Mouse (Mus musculus): Measurements from ENCODE around the gene Eef2. TPM values are rescaled to one million over a fixed set of nuclear protein-coding genes. Genes with fewer than 3 reads are reported as not detected.

The Eef2 gene
- 1,000 to 10,000 TPM; 1,547 to 1,607 TPM for total RNA-seq (2023)

GRCm38 (mm10) chr10:81176466-81177271 lies at the start of gene Eef2:
Gene Eef2 (plus strand): TSS chr10:81176631.

GRCm38 (mm10) chr10:81134966-81135681 lies 41.3 kb upstream of the Eef2 start, which contains the start of gene Zbtb7a:
Gene Zbtb7a (plus strand): TSS chr10:81135220.

GRCm38 (mm10) chr10:81167200-81168086 lies 9.0 kb upstream of the Eef2 start, which contains the start of gene Pias4:
Gene Pias4 (minus strand): TSS chr10:81167923.

GRCm38 (mm10) chr10:81182336-81183333 lies 6.2 kb downstream of the Eef2 start, which contains the start of gene Dapk3:
Gene Dapk3 (plus strand): TSS chr10:81183005.

GRCm38 (mm10) chr10:81183805-81184204 lies 7.4 kb downstream of the Eef2 start, which contains the start of gene 4930442H23Rik:
Gene 4930442H23Rik (minus strand): TSS chr10:81183849.

DNA sequence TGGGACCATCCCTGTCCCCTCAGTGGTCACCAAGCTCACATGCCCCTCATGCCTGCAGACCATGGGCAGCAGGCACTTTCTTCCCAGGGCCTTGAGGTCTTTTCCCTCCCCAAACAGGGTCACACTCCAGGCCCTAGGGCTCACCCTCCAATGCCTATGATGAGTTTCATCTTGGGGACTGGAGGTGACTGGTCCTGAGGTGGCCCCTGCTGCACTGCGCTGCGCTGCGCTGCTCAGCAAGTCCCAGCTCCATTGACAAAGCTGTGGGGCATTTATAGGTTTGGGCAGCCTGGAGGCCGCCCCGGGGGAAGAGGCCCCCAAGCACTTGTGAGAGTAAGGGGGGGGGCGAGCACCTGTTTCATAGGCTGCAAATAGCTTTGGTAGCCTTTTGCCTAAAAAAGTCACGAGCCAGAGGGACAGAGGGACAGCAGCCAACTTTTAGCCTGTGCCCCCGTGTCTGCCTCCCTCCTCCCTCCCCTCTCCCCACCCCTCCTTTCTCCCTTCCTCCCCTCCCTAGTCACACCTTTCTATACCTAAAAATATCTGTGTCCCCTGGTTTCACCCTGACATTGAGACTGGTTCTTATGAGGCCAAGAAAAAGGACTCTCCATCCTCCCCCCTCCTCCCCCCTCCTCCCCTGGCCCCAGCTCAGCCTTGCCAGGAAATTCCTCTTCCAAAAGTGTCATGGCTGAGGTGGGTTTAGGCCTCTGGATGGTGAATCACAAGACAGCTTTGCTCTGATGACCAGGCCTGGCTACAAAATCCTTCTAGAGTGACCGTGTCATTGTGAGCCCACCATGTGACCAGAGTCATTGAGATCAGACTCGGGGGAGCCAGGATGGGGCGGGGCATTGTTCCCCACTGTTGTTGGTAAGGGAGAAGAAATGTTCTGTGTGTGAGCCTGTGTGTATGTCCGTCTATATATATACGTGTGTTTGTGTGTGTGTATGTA lies 25.7 kb downstream of the Eef2 start, which contains the start of gene Nmrk2:
Gene Nmrk2, minus strand, starts transcription at position 245 of the 952 bp plus-strand sequence.

DNA sequence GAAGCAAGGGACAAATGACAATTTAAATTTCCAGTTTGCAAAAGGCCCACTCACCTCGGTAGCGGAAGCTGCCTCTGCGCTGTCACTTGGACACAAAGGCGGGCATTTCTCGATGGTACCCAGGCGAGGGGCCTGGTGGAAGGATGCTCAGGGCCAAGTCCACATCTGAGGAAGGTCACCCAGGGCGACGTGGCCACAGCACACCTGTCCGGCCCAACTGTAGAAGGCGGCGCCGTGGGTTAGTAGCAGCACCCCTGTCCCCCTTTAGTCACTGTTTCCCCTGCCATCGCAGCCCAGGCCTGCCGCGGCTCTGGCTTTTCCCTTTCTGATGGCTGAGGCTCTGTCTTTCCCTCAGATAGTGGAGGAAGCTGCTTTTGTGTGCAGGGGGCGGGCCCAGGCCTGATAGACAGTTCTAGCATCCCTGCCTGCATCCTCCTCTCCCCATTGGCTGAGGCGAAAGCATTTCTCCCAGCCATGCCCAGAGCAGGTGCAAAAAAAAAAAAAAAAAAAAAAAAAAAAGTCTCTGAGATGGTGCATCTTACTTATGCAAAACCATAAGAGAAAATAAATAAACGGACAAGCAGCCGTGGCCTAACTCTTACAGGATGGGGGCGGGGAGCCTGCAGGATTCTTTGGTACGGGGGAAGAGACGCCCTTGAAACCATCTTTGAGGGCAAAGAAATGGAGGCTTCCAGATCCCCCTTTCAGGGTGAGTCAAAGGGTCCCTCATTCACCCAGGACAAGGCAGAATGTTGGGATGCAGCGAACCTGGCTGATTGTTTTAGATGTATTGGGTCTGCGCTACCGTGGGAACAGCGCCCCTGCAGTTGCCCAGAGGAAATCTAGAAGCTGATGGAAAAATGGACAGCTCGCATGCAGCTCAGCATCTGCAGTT lies 54.3 kb downstream of the Eef2 start, which contains the start of gene Atcay:
Gene Atcay, minus strand, starts transcription at position 396 of the 895 bp plus-strand sequence.

Other genes starting within 250 kb of the Eef2 start
- gene Gadd45b, start 246.6 kb upstream of the Eef2 start, total RNA-seq (2023): 10 to 100 TPM; 39.5 to 46.2 TPM
- under 1 TPM; 0.37 to 0.64 TPM for gene Gng7, start 161.7 kb upstream of the Eef2 start, total RNA-seq (2023)
- gene Diras1, start 151.0 kb upstream of the Eef2 start, total RNA-seq (2023): not detected
- 10 to 100 TPM; 11.8 to 12.8 TPM for gene Slc39a3, start 139.2 kb upstream of the Eef2 start, total RNA-seq (2023)
- gene Sgta, start 116.5 kb upstream of the Eef2 start, total RNA-seq (2023): 10 to 100 TPM; 54.7 to 57.0 TPM
- gene Thop1, start 106.6 kb upstream of the Eef2 start, total RNA-seq (2023): 1 to 10 TPM; 4.8 to 9.0 TPM
- not detected for gene Creb3l3, start 77.8 kb upstream of the Eef2 start, total RNA-seq (2023)
- gene Map2k2, start 70.7 kb upstream of the Eef2 start, total RNA-seq (2023): 100 to 1,000 TPM; 100 to 101 TPM
- gene Zbtb7a, start 41.4 kb upstream of the Eef2 start, total RNA-seq (2023): 100 to 1,000 TPM; 124 TPM
- gene Pias4, start 8.7 kb upstream of the Eef2 start, total RNA-seq (2023): 10 to 100 TPM; 23.5 to 34.3 TPM
- gene Dapk3, start 6.4 kb downstream of the Eef2 start, total RNA-seq (2023): 10 to 100 TPM; 33.4 to 35.1 TPM
- not detected for gene 4930442H23Rik, start 7.2 kb downstream of the Eef2 start, total RNA-seq (2023)
- gene Nmrk2, start 25.4 kb downstream of the Eef2 start, total RNA-seq (2023): not detected
- not detected for gene Atcay, start 54.2 kb downstream of the Eef2 start, total RNA-seq (2023)
- gene Zfr2, start 56.5 kb downstream of the Eef2 start, total RNA-seq (2023): 1 to 10 TPM; 1.3 to 2.7 TPM
- gene Matk, start 76.3 kb downstream of the Eef2 start, total RNA-seq (2023): 10 to 100 TPM; 42.3 to 59.6 TPM
- gene Mrpl54, start 90.3 kb downstream of the Eef2 start, total RNA-seq (2023): 10 to 100 TPM; 75.9 to 85.4 TPM
- gene Apba3, start 90.3 kb downstream of the Eef2 start, total RNA-seq (2023): 10 to 100 TPM; 42.4 to 46.0 TPM
- gene Tjp3, start 115.0 kb downstream of the Eef2 start, total RNA-seq (2023): 1 to 10 TPM; 1.7 to 4.5 TPM
- gene Pip5k1c, start 116.3 kb downstream of the Eef2 start, total RNA-seq (2023): 100 to 1,000 TPM; 135 to 147 TPM
- gene Cactin, start 144.5 kb downstream of the Eef2 start, total RNA-seq (2023): 10 to 100 TPM; 29.4 to 32.4 TPM
- under 1 TPM in 1 of 2 experiments, not detected in 1; 0.26 TPM for gene Tbxa2r, start 152.1 kb downstream of the Eef2 start, total RNA-seq (2023)
- gene Gipc3, start 166.6 kb downstream of the Eef2 start, total RNA-seq (2023): under 1 TPM in 1 of 2 experiments, not detected in 1; 0.15 TPM
- gene Hmg20b, start 173.8 kb downstream of the Eef2 start, total RNA-seq (2023): 10 to 100 TPM; 71.4 to 85.8 TPM
- gene Mfsd12, start 180.9 kb downstream of the Eef2 start, total RNA-seq (2023): 10 to 100 TPM; 38.4 to 44.6 TPM
- gene 4930404N11Rik, start 189.2 kb downstream of the Eef2 start, total RNA-seq (2023): 1 to 10 TPM; 3.5 to 3.7 TPM
- 10 to 100 TPM; 33.5 to 38.0 TPM for gene Fzr1, start 201.9 kb downstream of the Eef2 start, total RNA-seq (2023)
- 10 to 100 TPM; 31.3 to 35.2 TPM for gene Dohh, start 207.8 kb downstream of the Eef2 start, total RNA-seq (2023)
- 1 to 10 TPM in 1 of 2 experiments, under 1 TPM in 1; 0.97 to 1.3 TPM for gene Gm48551, start 207.8 kb downstream of the Eef2 start, total RNA-seq (2023)
- 1 to 10 TPM; 2.3 to 3.7 TPM for gene Gm48552, start 212.4 kb downstream of the Eef2 start, total RNA-seq (2023)
- gene Smim24, start 216.4 kb downstream of the Eef2 start, total RNA-seq (2023): 10 to 100 TPM; 11.9 to 12.5 TPM